Mouse (Mus musculus) neural tube, embryonic 15.5 days (tissue): ENCODE measurements around the gene Pnma5. TPM values are rescaled to one million over a fixed set of nuclear protein-coding genes. Genes with fewer than 3 reads are reported as not detected.
A peak's percentile ranks its signal among the peaks of the same experiment; 100 is the strongest.

Experiments used
- ATAC-seq: fragments of 200-750 bp; cut with Nextera tagmentation; 2 replicates; pipeline ENCODE4 v1.8.0; 2017; ENCODE audit warnings: mild to moderate bottlenecking, moderate TSS enrichment, moderate library complexity; ENCODE audit not compliant: low FRiP score
- H3K27ac ChIP-seq: fragments of 300-500 bp; sonication (generic); replicated peaks from 2 replicates; pipeline ENCODE4 v1.5.1; 2015; ENCODE audit warnings: mild to moderate bottlenecking, inconsistent platforms
- H3K27me3 ChIP-seq: fragments of 300-500 bp; sonication (generic); replicated peaks from 2 replicates; pipeline ENCODE4 v1.6.1; 2015; ENCODE audit warnings: inconsistent platforms
- H3K36me3 ChIP-seq: fragments of 300-500 bp; sonication (generic); 2 replicates; pipeline ENCODE4 v1.6.1; 2015; ENCODE audit warnings: inconsistent platforms
- H3K4me1 ChIP-seq: fragments of 300-500 bp; sonication (generic); 2 replicates; pipeline ENCODE4 v1.6.1; 2015; ENCODE audit warnings: inconsistent platforms
- H3K4me2 ChIP-seq: fragments of 300-500 bp; sonication (generic); 2 replicates; pipeline ENCODE4 v1.6.1; 2015; ENCODE audit warnings: inconsistent platforms, mild to moderate bottlenecking, moderate library complexity
- H3K4me3 ChIP-seq: fragments of 300-500 bp; sonication (generic); replicated peaks from 2 replicates; pipeline ENCODE4 v1.5.1; 2015; ENCODE audit warnings: mild to moderate bottlenecking, inconsistent platforms
- H3K9ac ChIP-seq: fragments of 300-500 bp; sonication (generic); replicated peaks from 2 replicates; pipeline ENCODE4 v1.6.1; 2015; ENCODE audit warnings: mild to moderate bottlenecking, inconsistent platforms
- H3K9me3 ChIP-seq: fragments of 300-500 bp; sonication (generic); replicated peaks from 2 replicates; pipeline ENCODE4 v1.6.1; 2016; ENCODE audit warnings: inconsistent platforms
- WGBS: fragments of 180-500 bp; shearing (Covaris S2); methylation state at CpG from one replicate; pipeline ENCODE4 v1.1.7; 2015; ENCODE audit warnings: mixed read lengths; 5-methylcytosine and 5-hydroxymethylcytosine counted together
- polyA plus RNA-seq: library from polyadenylated mRNA; unstranded; fragments of >200 nt; fragmentation: Nextera tagmentation; extraction: Ambion mirVana; gene quantifications from 2 replicates; pipeline ENCODE4 v1.2.1, GENCODE M21; 2015

Gene Pnma5
- polyA plus RNA-seq, 1 experiment from 2014 or later, result 0.23 TPM

- H3K4me1 ChIP-seq, result no peaks in the 10 kb centered on the region
- H3K9me3 ChIP-seq, result no peaks in the 10 kb centered on the region
- WGBS, result 21% methylated on average over 27 of the region's 27 CpGs
- H3K4me2 ChIP-seq, result peak overlapping the region; percentile 52
- H3K4me3 ChIP-seq, result peak overlapping the region; percentile 32
- H3K27ac ChIP-seq, result peak overlapping the region; percentile 82
- H3K27me3 ChIP-seq, result no peaks in the 10 kb centered on the region
- H3K9ac ChIP-seq, result peak overlapping the region; percentile 37
- H3K36me3 ChIP-seq, result no peaks in the 10 kb centered on the region
- peak; percentile 100 for ATAC-seq
Measured at GRCm38 (mm10) chrX:73007597-73008479, 29.1 kb downstream of the Pnma5 start.

GRCm38 (mm10) chrX:73005678-73006077 is 31.2 kb downstream of the Pnma5 start:
- no peaks in the 10 kb centered on the region for H3K27me3 ChIP-seq
- H3K4me2 ChIP-seq, result no peak overlapping the region
- H3K4me1 ChIP-seq, result no peaks in the 10 kb centered on the region
- no peak for ATAC-seq
- WGBS, result 77% methylated on average over 4 of the region's 4 CpGs
- no peaks in the 10 kb centered on the region for H3K9me3 ChIP-seq
- H3K9ac ChIP-seq, result no peak overlapping the region
- H3K36me3 ChIP-seq, result no peaks in the 10 kb centered on the region
- no peak overlapping the region for H3K4me3 ChIP-seq
- H3K27ac ChIP-seq, result no peak overlapping the region

GRCm38 (mm10) chrX:73003110-73003509 is 33.8 kb downstream of the Pnma5 start:
- H3K27ac ChIP-seq, result no peak overlapping the region
- no peak overlapping the region for H3K4me2 ChIP-seq
- WGBS, result 88% methylated on average over 5 of the region's 5 CpGs
- H3K4me3 ChIP-seq, result no peak overlapping the region
- H3K36me3 ChIP-seq, result no peaks in the 10 kb centered on the region
- no peaks in the 10 kb centered on the region for H3K9me3 ChIP-seq
- H3K27me3 ChIP-seq, result no peaks in the 10 kb centered on the region
- no peaks in the 10 kb centered on the region for H3K4me1 ChIP-seq
- ATAC-seq, result no peak
- H3K9ac ChIP-seq, result no peak overlapping the region

- H3K27ac ChIP-seq, result no peak overlapping the region
- H3K4me2 ChIP-seq, result no peak overlapping the region
- no peak overlapping the region for H3K4me3 ChIP-seq
- H3K27me3 ChIP-seq, result no peaks in the 10 kb centered on the region
- no peaks in the 10 kb centered on the region for H3K36me3 ChIP-seq
- ATAC-seq, result no peak
- 78% methylated on average over 3 of the region's 3 CpGs for WGBS
- no peak overlapping the region for H3K9ac ChIP-seq
- H3K9me3 ChIP-seq, result no peaks in the 10 kb centered on the region
- no peaks in the 10 kb centered on the region for H3K4me1 ChIP-seq
Measured at GRCm38 (mm10) chrX:72995542-72995941, 41.4 kb downstream of the Pnma5 start.

- no peak overlapping the region for H3K4me3 ChIP-seq
- no peak for ATAC-seq
- H3K9me3 ChIP-seq, result no peaks in the 10 kb centered on the region
- H3K36me3 ChIP-seq, result no peaks in the 10 kb centered on the region
- H3K9ac ChIP-seq, result no peak overlapping the region
- no peaks in the 10 kb centered on the region; the same call in 1 of the 2 replicates for H3K27me3 ChIP-seq
- H3K4me1 ChIP-seq, result no peaks in the 10 kb centered on the region
- WGBS, result 60% methylated on average over 5 of the region's 5 CpGs
- no peak overlapping the region for H3K4me2 ChIP-seq
- no peak overlapping the region for H3K27ac ChIP-seq
Measured at GRCm38 (mm10) chrX:72992291-72992919, 44.5 kb downstream of the Pnma5 start.

GRCm38 (mm10) chrX:72990581-72990980 is 46.3 kb downstream of the Pnma5 start:
- Histone ChIP-seq H3K4me2 (no peak overlapping the region), H3K36me3 (no peaks in the 10 kb centered on the region), H3K4me1 (no peaks in the 10 kb centered on the region), H3K9me3 (no peaks in the 10 kb centered on the region), H3K27me3 (peaks cover 8% of the 10 kb centered on the region; the same call in 1 of the 2 replicates), H3K9ac (no peak overlapping the region), H3K4me3 (no peak overlapping the region), H3K27ac (no peak overlapping the region)
- ATAC-seq, result no peak
- 76% methylated on average over 3 of the region's 3 CpGs for WGBS

- Histone ChIP-seq H3K36me3 (no peaks in the 10 kb centered on the region), H3K9me3 (no peaks in the 10 kb centered on the region), H3K27ac (no peak overlapping the region), H3K9ac (no peak overlapping the region), H3K4me1 (no peaks in the 10 kb centered on the region), H3K4me3 (no peak overlapping the region), H3K4me2 (no peak overlapping the region), H3K27me3 (peaks cover 8% of the 10 kb centered on the region; the same call in 1 of the 2 replicates)
- ATAC-seq, result no peak
- 77% methylated on average over 3 of the region's 3 CpGs for WGBS
Measured at GRCm38 (mm10) chrX:72988431-72988830, 48.5 kb downstream of the Pnma5 start.

GRCm38 (mm10) chrX:72987520-72987905 is 49.4 kb downstream of the Pnma5 start:
- Histone ChIP-seq H3K36me3 (no peaks in the 10 kb centered on the region), H3K4me3 (peak overlapping the region; percentile 38), H3K27ac (no peak overlapping the region), H3K4me2 (peak overlapping the region; percentile 71), H3K27me3 (peaks cover 8% of the 10 kb centered on the region; the same call in 1 of the 2 replicates), H3K9me3 (no peaks in the 10 kb centered on the region), H3K4me1 (no peaks in the 10 kb centered on the region), H3K9ac (no peak overlapping the region)
- no peak for ATAC-seq
- 31% methylated on average over 14 of the region's 14 CpGs for WGBS

- H3K9ac ChIP-seq, result no peak within 1 kb of the TSS
- no peaks in the 10 kb centered on the region for H3K36me3 ChIP-seq
- no peaks in the 10 kb centered on the region for H3K9me3 ChIP-seq
- whole genome bisulfite sequencing, result 24% methylated on average over 40 of the region's 45 CpGs
- no peak within 1 kb of the TSS for H3K27ac ChIP-seq
- ATAC-seq, result peak; percentile 62; the same call in 1 of the 2 replicates
- no peaks in the 10 kb centered on the region for H3K4me1 ChIP-seq
- peaks cover 8% of the 10 kb centered on the region; the same call in 1 of the 2 replicates for H3K27me3 ChIP-seq
- peak within 1 kb of the TSS; percentile 71 for H3K4me2 ChIP-seq
- peak within 1 kb of the TSS; percentile 38 for H3K4me3 ChIP-seq
Measured at GRCm38 (mm10) chrX:72986841-72987519, 49.9 kb downstream of the Pnma5 start, which contains the start of gene Zfp185. TSS of gene Zfp185 (plus strand) at chrX:72987339.

- H3K27ac ChIP-seq, result no peak overlapping the region
- H3K9ac ChIP-seq, result no peak overlapping the region
- no peak overlapping the region for H3K4me2 ChIP-seq
- ATAC-seq, result no peak
- H3K4me1 ChIP-seq, result no peaks in the 10 kb centered on the region
- H3K4me3 ChIP-seq, result no peak overlapping the region
- H3K36me3 ChIP-seq, result no peaks in the 10 kb centered on the region
- peaks cover 8% of the 10 kb centered on the region; the same call in 1 of the 2 replicates for H3K27me3 ChIP-seq
- 93% methylated on average over 2 of the region's 2 CpGs for WGBS
- H3K9me3 ChIP-seq, result no peaks in the 10 kb centered on the region
Measured at GRCm38 (mm10) chrX:72985607-72986006, 51.3 kb downstream of the Pnma5 start.
